Mouse (Mus musculus): ENCODE data around the gene Fam98a. TPM values are rescaled to one million over a fixed set of nuclear protein-coding genes. Genes with fewer than 3 reads are reported as not detected.

Gene Fam98a
- polyA plus RNA-seq (2014; fragmentation: Illumina TruSeq; extraction: RNeasy Lipid Tissue Mini Kit (QIAGEN cat#74804)): 176 TPM

DNA sequence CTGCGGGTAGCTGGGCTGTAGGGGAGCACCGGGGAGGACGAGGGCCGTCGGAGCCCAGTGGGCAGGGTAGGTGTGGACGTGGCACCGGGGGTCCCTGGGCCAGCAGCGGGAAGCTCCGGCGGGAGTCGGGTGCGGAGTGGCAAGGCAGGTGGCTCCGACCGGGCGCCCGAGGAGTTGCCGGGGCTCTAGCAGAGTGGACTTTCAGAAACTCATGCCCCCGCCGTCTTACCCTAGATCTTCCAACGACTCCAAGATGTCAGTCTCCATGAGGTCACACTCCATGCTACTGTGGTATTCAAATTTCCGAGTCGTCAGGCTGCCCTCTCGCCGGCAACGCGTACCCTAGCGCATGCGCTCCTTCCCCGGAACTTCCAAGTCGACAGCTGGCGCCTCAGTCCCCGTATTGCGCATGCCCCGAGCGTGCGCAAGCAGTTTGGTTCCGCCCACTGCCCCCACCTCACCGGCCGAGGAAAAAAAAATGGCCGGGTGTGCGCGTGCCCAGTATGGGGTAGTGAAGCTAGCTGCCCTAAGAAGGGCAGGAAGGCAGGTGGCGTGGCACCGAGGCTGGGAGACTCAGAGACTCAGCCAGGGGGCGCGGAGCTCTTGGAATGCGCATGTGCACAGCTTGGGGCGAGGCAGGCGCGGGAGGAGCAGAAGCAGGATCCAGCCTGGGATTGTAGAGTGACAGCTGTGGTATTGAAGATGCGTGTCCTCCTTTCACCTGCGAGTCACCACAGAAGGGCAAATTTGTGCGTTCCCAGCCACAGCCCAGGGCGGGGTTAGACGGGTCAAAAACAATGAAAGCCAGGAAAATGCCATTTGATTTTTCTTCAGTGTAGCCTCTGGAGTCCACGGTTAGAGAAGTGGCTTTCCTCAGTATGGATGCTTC, at the start of gene Fam98a:
TSS of gene Fam98a (minus strand) at position 435 of the 889 bp plus-strand sequence.

Other genes starting within 250 kb of the Fam98a start
- 31.0 TPM for gene Rasgrp3, start 116.0 kb downstream of the Fam98a start, polyA plus RNA-seq (2014; fragmentation: Illumina TruSeq; extraction: RNeasy Lipid Tissue Mini Kit (QIAGEN cat#74804))

Measured in ovary, adult 10 weeks (tissue).